Mouse (Mus musculus) liver, embryonic 12.5 days (tissue): ENCODE measurements at regions not wholly inside any gene's neighbourhood (a gene's known extent, or its start where the extent isn't known, plus 50 kb on each side); places are given as distances from the start of the nearest gene placed in this dataset.

Experiments
- ATAC-seq: fragments of 200-750 bp; cut with Nextera tagmentation; 2 replicates; pipeline ENCODE4 v1.8.0; 2017; ENCODE audit warnings: moderate number of reproducible peaks, mild to moderate bottlenecking, moderate library complexity
- H3K27ac ChIP-seq: fragments of 300-500 bp; sonication (generic); 2 replicates; pipeline ENCODE4 v1.5.1; 2016; ENCODE audit warnings: mild to moderate bottlenecking
- H3K27me3 ChIP-seq: fragments of 300-500 bp; sonication (generic); replicated peaks from 2 replicates; pipeline ENCODE4 v1.6.1; 2016; ENCODE audit warnings: mild to moderate bottlenecking, moderate library complexity
- H3K36me3 ChIP-seq: fragments of 300-500 bp; sonication (generic); 2 replicates; pipeline ENCODE4 v1.6.1; 2016; ENCODE audit warnings: mild to moderate bottlenecking, moderate library complexity
- H3K4me1 ChIP-seq: fragments of 300-500 bp; sonication (generic); 2 replicates; pipeline ENCODE4 v1.6.1; 2016
- H3K4me2 ChIP-seq: fragments of 300-500 bp; sonication (generic); 2 replicates; pipeline ENCODE4 v1.6.1; 2016; ENCODE audit warnings: mild to moderate bottlenecking, moderate library complexity
- H3K4me3 ChIP-seq: fragments of 300-500 bp; sonication (generic); 2 replicates; pipeline ENCODE4 v1.5.1; 2016; ENCODE audit warnings: mild to moderate bottlenecking, moderate library complexity
- H3K9ac ChIP-seq: fragments of 300-500 bp; sonication (generic); 2 replicates; pipeline ENCODE4 v1.6.1; 2016; ENCODE audit warnings: mild to moderate bottlenecking, moderate library complexity
- H3K9me3 ChIP-seq: fragments of 300-500 bp; sonication (generic); replicated peaks from 2 replicates; pipeline ENCODE4 v1.6.1; 2016; ENCODE audit warnings: mild to moderate bottlenecking, moderate library complexity
- WGBS: fragments of 180-500 bp; shearing (Covaris S2); methylation state at CpG from one replicate; pipeline ENCODE4 v1.1.7; 2016; ENCODE audit not compliant: insufficient replicate concordance; 5-methylcytosine and 5-hydroxymethylcytosine counted together

DNA sequence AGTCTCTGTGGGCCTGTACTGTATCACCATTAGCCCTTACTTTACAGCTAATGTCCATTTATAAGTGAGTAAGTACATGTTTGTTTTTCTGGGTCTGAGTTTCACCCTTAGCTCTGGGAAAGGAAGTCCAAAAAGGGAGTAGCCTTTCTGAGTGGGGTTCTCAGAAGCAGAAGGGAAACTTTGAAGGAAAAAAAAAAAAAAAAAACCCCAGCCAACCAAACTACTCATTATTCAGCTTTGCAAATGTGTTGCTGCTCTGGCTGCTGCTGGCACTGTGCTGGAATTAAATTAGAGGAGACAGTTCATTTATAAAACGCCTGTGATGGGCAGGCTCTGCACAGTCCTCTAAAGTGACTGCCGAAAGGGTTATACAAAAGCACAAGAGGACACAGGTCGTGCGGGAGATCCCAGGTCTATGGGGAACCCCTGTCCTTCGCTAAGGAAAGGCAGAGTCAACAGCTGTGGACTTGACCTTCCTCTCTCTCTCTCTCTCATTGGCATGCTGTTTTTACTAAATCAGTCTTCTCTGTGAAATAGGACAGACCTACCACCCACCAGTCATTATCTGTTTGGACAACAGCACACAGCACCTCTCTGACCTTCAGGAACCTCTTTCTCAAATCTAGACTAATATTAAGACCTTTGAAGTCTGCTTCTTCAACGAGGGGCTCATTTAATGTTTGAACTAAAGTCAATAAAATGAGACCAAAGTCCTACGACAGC lies 165.4 kb downstream of the Cd47 start:
- H3K27ac ChIP-seq = peak overlapping the region; percentile 61; the same call in 1 of the 2 replicates
- peaks cover 27% of the 10 kb centered on the region for H3K4me1 ChIP-seq
- no peak overlapping the region for H3K4me3 ChIP-seq
- no peak overlapping the region for H3K4me2 ChIP-seq
- WGBS = 52% methylated on average over 7 of the region's 7 CpGs
- H3K9me3 ChIP-seq = no peaks in the 10 kb centered on the region
- H3K36me3 ChIP-seq = no peaks in the 10 kb centered on the region
- peak; percentile 77 for ATAC-seq
- H3K9ac ChIP-seq = no peak overlapping the region
- H3K27me3 ChIP-seq = no peaks in the 10 kb centered on the region; the same call in 1 of the 2 replicates

GRCm38 (mm10) chr16:49966251-49966588 lies 165.9 kb downstream of the Cd47 start:
- Histone ChIP-seq H3K4me3 (no peak overlapping the region), H3K36me3 (no peaks in the 10 kb centered on the region), H3K9ac (no peak overlapping the region), H3K27ac (no peak overlapping the region; the same call in 1 of the 2 replicates), H3K4me1 (peaks cover 25% of the 10 kb centered on the region), H3K4me2 (no peak overlapping the region), H3K27me3 (no peaks in the 10 kb centered on the region; the same call in 1 of the 2 replicates), H3K9me3 (no peaks in the 10 kb centered on the region)
- 54% methylated on average over 2 of the region's 2 CpGs for WGBS
- ATAC-seq = peak; percentile 68; the same call in 1 of the 2 replicates

- no peaks in the 10 kb centered on the region for H3K36me3 ChIP-seq
- no peaks in the 10 kb centered on the region for H3K9me3 ChIP-seq
- H3K9ac ChIP-seq = no peak overlapping the region
- no peak for ATAC-seq
- no peak overlapping the region for H3K4me2 ChIP-seq
- no peak overlapping the region for H3K27ac ChIP-seq
- no peak overlapping the region for H3K4me3 ChIP-seq
- H3K4me1 ChIP-seq = peaks cover 22% of the 10 kb centered on the region
- 72% methylated on average over 7 of the region's 7 CpGs for WGBS
- H3K27me3 ChIP-seq = no peaks in the 10 kb centered on the region; the same call in 1 of the 2 replicates
Measured at GRCm38 (mm10) chr16:49967110-49967509, 166.8 kb downstream of the Cd47 start.

GRCm38 (mm10) chr16:49968291-49968870 lies 168.0 kb downstream of the Cd47 start:
- Histone ChIP-seq H3K27me3 (no peaks in the 10 kb centered on the region; the same call in 1 of the 2 replicates), H3K36me3 (no peaks in the 10 kb centered on the region), H3K4me2 (no peak overlapping the region), H3K4me1 (peaks cover 22% of the 10 kb centered on the region), H3K9ac (no peak overlapping the region), H3K4me3 (no peak overlapping the region), H3K27ac (no peak overlapping the region), H3K9me3 (no peaks in the 10 kb centered on the region)
- ATAC-seq = no peak
- WGBS = 54% methylated on average over 4 of the region's 4 CpGs

DNA sequence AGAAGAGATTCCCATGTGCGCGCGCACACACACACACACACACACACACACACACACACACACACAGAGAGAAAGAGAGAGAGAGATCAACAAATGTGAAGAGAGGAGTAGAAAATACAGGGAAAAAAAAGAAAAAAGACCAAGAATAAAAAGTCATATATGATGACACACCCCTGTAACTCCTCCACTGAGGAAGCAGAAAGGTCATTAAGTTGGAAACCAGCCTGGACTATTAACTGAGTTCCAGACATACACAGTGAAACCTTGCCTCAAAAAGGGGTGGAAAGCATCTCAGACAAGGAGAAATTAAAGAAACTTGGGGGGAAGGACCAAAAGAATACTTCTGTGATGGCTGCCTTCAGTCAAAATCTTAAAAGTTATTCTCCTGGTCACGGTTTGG lies 168.7 kb downstream of the Cd47 start:
- no peak for ATAC-seq
- H3K9ac ChIP-seq = no peak overlapping the region
- no peak overlapping the region for H3K27ac ChIP-seq
- no peak overlapping the region for H3K4me3 ChIP-seq
- peaks cover 17% of the 10 kb centered on the region for H3K4me1 ChIP-seq
- H3K4me2 ChIP-seq = no peak overlapping the region
- no peaks in the 10 kb centered on the region for H3K36me3 ChIP-seq
- H3K9me3 ChIP-seq = no peaks in the 10 kb centered on the region
- no peaks in the 10 kb centered on the region; the same call in 1 of the 2 replicates for H3K27me3 ChIP-seq
- 92% methylated on average over 4 of the region's 4 CpGs for WGBS

- Histone ChIP-seq H3K36me3 (no peaks in the 10 kb centered on the region), H3K9me3 (no peaks in the 10 kb centered on the region), H3K9ac (no peak overlapping the region), H3K4me1 (peaks cover 9% of the 10 kb centered on the region), H3K4me2 (no peak overlapping the region), H3K27me3 (no peaks in the 10 kb centered on the region; the same call in 1 of the 2 replicates), H3K4me3 (no peak overlapping the region), H3K27ac (no peak overlapping the region)
- WGBS = 80% methylated on average over 2 of the region's 2 CpGs
- ATAC-seq = no peak
Measured at GRCm38 (mm10) chr16:49969693-49970296, 169.5 kb downstream of the Cd47 start.

DNA sequence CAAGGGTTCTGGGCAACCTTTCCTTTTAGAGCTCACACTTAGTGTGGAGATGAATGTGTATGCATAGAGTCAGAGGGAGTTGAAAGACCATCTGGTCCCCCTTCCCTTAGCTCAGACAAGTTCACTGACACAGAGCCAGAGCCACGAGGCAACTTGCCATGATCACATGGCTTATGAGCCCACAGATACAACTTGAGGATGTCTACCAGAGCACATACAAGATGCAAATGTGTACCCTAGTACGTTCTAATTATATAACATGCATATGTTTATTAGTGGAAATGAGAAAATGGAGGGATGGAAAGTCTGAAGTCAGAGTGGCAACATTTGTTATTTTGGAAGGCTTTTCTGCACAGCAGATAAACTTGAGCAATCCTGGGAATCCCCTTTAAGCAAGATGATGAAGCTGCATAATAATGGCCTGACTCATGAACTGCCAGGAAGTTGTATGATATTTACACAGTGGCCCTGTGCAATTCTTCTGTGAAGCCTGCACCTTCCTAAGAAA lies 170.0 kb downstream of the Cd47 start:
- no peak overlapping the region for H3K4me3 ChIP-seq
- H3K4me1 ChIP-seq = peaks cover 4% of the 10 kb centered on the region; the same call in 1 of the 2 replicates
- no peaks in the 10 kb centered on the region; the same call in 1 of the 2 replicates for H3K27me3 ChIP-seq
- no peaks in the 10 kb centered on the region for H3K9me3 ChIP-seq
- H3K27ac ChIP-seq = no peak overlapping the region
- no peak overlapping the region for H3K9ac ChIP-seq
- no peak for ATAC-seq
- H3K4me2 ChIP-seq = no peak overlapping the region
- no peaks in the 10 kb centered on the region for H3K36me3 ChIP-seq
- 53% methylated on average over 2 of the region's 2 CpGs for WGBS

GRCm38 (mm10) chr16:49971141-49971555 lies 170.8 kb downstream of the Cd47 start:
- Histone ChIP-seq H3K4me3 (no peak overlapping the region), H3K9ac (no peak overlapping the region), H3K27me3 (no peaks in the 10 kb centered on the region; the same call in 1 of the 2 replicates), H3K4me1 (no peaks in the 10 kb centered on the region), H3K27ac (no peak overlapping the region), H3K36me3 (no peaks in the 10 kb centered on the region), H3K9me3 (no peaks in the 10 kb centered on the region), H3K4me2 (no peak overlapping the region)
- no peak for ATAC-seq
- 58% methylated on average over 3 of the region's 3 CpGs for WGBS

GRCm38 (mm10) chr16:49977276-49977675 lies 176.9 kb downstream of the Cd47 start:
- Histone ChIP-seq H3K27me3 (no peaks in the 10 kb centered on the region), H3K9me3 (no peaks in the 10 kb centered on the region), H3K9ac (no peak overlapping the region), H3K36me3 (no peaks in the 10 kb centered on the region), H3K4me1 (no peaks in the 10 kb centered on the region), H3K4me2 (no peak overlapping the region), H3K27ac (no peak overlapping the region), H3K4me3 (no peak overlapping the region)
- ATAC-seq = no peak
- WGBS = 55% methylated on average over 2 of the region's 2 CpGs

DNA sequence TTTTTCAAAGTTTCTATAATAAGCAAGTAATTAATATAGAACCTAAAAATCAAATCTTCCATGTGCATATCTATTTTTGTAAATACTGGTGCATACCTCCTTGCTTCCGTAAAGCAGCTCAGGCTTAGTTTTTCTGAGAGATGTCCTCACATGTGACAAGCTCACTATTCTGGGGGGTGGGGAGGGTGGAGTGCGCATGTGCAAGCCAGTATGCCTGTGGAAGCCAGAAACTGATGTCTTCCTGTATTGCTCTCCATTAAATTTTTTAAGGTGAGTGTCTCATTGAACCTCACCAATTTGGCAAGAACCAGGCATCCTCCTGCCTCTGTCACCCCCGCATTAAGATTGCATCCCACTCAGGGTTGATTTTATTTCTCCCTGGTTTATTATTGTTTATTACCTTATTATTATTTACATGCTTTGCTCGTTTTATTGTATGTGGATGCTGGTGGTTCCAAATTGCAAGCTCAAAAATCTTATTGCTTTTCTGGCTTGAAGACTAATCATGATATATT lies 179.2 kb downstream of the Cd47 start:
- no peaks in the 10 kb centered on the region for H3K36me3 ChIP-seq
- no peaks in the 10 kb centered on the region for H3K4me1 ChIP-seq
- no peak overlapping the region for H3K9ac ChIP-seq
- 66% methylated on average over 4 of the region's 4 CpGs for WGBS
- no peak overlapping the region for H3K4me3 ChIP-seq
- ATAC-seq = no peak
- no peaks in the 10 kb centered on the region for H3K9me3 ChIP-seq
- no peak overlapping the region for H3K27ac ChIP-seq
- H3K4me2 ChIP-seq = no peak overlapping the region
- H3K27me3 ChIP-seq = no peaks in the 10 kb centered on the region

DNA sequence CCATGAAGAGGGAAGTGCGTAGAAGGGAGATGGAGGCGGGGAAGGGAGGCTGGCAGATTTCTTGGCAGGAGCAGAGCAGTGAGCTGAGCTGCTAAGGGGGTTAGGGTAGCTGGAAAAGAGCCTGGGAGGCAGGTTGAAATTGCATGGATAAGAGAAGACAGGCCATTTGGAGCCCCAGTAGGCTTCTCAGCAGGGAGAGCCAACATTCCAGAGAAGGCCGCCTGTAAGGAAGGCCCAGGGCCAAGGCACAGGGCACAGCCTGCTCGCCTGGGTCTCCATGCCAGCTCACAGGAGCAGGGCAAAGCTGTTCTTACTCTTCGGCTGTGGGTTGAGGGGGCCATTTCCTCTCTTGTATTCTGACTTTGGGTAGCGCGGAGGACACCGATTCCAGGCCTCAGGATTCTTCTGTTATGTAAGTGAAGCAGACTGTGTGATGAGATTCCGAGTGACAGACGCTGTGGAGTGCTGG lies 179.9 kb downstream of the Cd47 start:
- H3K27ac ChIP-seq = no peak overlapping the region
- H3K9ac ChIP-seq = no peak overlapping the region
- no peak overlapping the region for H3K4me3 ChIP-seq
- no peaks in the 10 kb centered on the region for H3K36me3 ChIP-seq
- H3K4me2 ChIP-seq = no peak overlapping the region
- WGBS = 76% methylated on average over 10 of the region's 10 CpGs
- ATAC-seq = no peak
- no peaks in the 10 kb centered on the region for H3K27me3 ChIP-seq
- H3K9me3 ChIP-seq = no peaks in the 10 kb centered on the region
- no peaks in the 10 kb centered on the region for H3K4me1 ChIP-seq

DNA sequence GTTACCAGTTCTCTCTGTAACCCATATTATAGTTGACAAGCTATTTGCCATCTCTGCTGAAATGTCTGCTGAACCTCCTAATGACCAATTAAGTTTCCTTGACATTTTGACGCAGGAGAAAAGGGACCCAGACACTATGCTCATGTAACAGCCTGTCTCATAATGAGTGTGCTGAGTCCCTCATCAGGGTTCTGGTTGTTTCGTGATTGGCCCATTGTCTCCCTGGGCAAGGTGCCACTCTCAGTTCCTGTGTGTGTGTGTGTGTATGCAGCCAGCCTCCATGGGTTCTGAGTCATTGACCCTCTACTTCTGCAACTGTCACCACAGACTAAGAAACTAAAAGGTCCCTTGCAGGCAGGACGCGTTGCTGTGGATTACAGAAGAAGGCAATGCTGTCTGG lies 181.8 kb downstream of the Cd47 start:
- Histone ChIP-seq H3K9me3 (no peaks in the 10 kb centered on the region), H3K36me3 (no peaks in the 10 kb centered on the region), H3K4me3 (no peak overlapping the region), H3K27ac (no peak overlapping the region), H3K27me3 (no peaks in the 10 kb centered on the region), H3K4me1 (peaks cover 6% of the 10 kb centered on the region; the same call in 1 of the 2 replicates), H3K4me2 (no peak overlapping the region), H3K9ac (no peak overlapping the region)
- WGBS = 58% methylated on average over 4 of the region's 4 CpGs
- no peak for ATAC-seq
